Mouse (Mus musculus) small intestine, adult 2 months (tissue): ENCODE measurements around the gene Ankrd26. TPM values are rescaled to one million over a fixed set of nuclear protein-coding genes. Genes with fewer than 3 reads are reported as not detected.
"Not testable (repeated sequence)": the region's sequence is repeated elsewhere in the genome, so short reads cannot be mapped to it uniquely, and the experiment has no call there.

Experiments
- H3K27ac ChIP-seq: fragments of 200-500 bp; 2 replicates; pipeline ENCODE4 v1.5.1; 2012; ENCODE audit warnings: low read depth, low read length, control low read depth, inconsistent platforms; ENCODE audit not compliant: insufficient read depth
- H3K27me3 ChIP-seq: fragments of 200-500 bp; 2 replicates; pipeline ENCODE4 v1.6.1; 2012; ENCODE audit warnings: mild to moderate bottlenecking, moderate library complexity, low read length, inconsistent platforms; ENCODE audit not compliant: control insufficient read depth, insufficient read depth
- H3K36me3 ChIP-seq: fragments of 200-500 bp; 2 replicates; pipeline ENCODE4 v1.6.1; 2012; ENCODE audit warnings: mild to moderate bottlenecking, low read length, control low read depth, inconsistent platforms; ENCODE audit not compliant: control insufficient read depth, insufficient read depth
- H3K4me1 ChIP-seq: fragments of 200-500 bp; 2 replicates; pipeline ENCODE4 v1.6.1; 2012; ENCODE audit warnings: low read length, inconsistent platforms, mixed read lengths; ENCODE audit not compliant: control insufficient read depth, insufficient read depth, insufficient read length
- H3K4me3 ChIP-seq: fragments of 200-500 bp; 2 replicates; pipeline ENCODE4 v1.5.1; 2012; ENCODE audit warnings: low read depth, mild to moderate bottlenecking, control low read depth, inconsistent platforms, low read length, moderate library complexity
- CTCF ChIP-seq: fragments of 200-500 bp; IDR thresholded peaks from 2 replicates; pipeline ENCODE4 v1.5.1; 2012; ENCODE audit warnings: low read depth, mild to moderate bottlenecking, control low read depth, inconsistent platforms, low read length, moderate library complexity, mixed read lengths; ENCODE audit not compliant: insufficient replicate concordance, insufficient read length; ENCODE audit errors: extremely low read depth
- POLR2A ChIP-seq: fragments of 200-500 bp; IDR thresholded peaks from 2 replicates; pipeline ENCODE4 v1.6.1; 2012; ENCODE audit warnings: low read depth, mild to moderate bottlenecking, control low read depth, inconsistent platforms, low read length, moderate library complexity
- WGBS: fragments of 180-500 bp; shearing (Covaris S2); methylation state at CpG from one replicate; pipeline ENCODE4 v1.1.7; 2018; 5-methylcytosine and 5-hydroxymethylcytosine counted together
- polyA plus RNA-seq: library from polyadenylated mRNA; depleted of rRNA; stranded (reverse); fragments of >200 nt; gene quantifications from 2 replicates; pipeline ENCODE4 v1.2.3, GENCODE M21; 2012

Gene Ankrd26
- polyA plus RNA-seq, 1 experiment: 0.58 TPM

DNA sequence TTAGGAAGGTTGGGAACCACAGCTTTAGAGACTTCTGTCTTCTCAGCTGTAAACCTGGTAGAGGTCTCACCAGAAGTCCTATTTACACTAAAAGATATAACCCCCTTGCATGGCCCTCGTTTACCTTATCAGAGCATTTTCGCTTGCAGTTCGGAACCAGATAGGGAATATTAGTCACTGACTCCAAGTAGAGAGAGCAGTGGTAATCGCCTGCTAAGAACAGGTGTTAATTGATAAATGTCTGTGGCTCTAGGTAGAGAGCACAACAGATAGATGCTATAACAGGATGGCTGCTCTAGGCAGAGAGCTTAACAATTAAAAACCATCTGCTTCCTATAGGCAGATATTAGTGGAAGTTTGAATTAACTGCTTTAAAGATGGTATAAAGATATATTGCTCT, 23.4 kb downstream of the Ankrd26 start:
- Histone ChIP-seq H3K36me3 (peaks cover 13% of the 10 kb centered on the region), H3K27ac (no peak overlapping the region), H3K4me3 (no peak overlapping the region), H3K27me3 (no peaks in the 10 kb centered on the region), H3K4me1 (no peaks in the 10 kb centered on the region)
- TF ChIP-seq CTCF (no peak), POLR2A (no peak)
- 89% methylated on average over 4 of the region's 4 CpGs for WGBS

DNA sequence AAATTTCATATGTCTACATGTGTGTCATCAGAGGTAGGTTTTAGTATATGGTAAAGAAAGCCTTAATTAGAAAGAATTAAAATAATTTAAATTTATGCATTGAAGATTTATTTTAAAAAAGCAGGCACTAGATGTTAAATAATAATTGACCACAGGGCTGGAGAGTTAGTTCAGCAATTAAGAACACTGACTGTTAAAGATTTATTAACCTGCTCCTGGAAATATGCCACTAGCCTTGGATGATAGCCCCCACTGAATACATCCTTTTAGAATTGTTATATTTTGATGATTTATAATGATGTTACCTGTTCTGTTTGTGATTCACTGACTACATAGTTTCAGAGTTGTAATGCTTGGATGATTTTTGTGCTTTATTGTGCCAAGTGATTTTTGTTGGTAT, 24.8 kb downstream of the Ankrd26 start:
- peaks cover 16% of the 10 kb centered on the region for H3K36me3 ChIP-seq
- not testable (repeated sequence) for H3K27ac ChIP-seq, H3K27me3 ChIP-seq, H3K4me1 ChIP-seq, H3K4me3 ChIP-seq

DNA sequence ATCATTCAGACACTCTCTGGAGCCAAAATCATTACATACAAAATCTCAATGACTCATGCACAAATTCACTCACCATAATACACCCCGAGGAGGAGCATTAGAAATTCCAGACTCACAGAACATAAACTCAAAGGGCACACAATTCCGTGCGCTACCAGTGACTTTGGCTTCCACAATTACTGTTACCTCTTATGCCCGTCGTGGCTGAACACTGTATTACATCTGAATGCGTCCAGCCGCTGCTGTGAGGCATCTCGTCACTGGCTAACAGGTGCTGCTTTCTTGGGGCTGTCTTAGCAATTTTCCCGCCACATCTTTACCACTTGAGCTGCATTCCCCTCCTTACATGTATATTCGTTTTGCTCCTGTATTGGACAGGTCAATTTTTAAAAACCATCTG, 26.7 kb downstream of the Ankrd26 start:
- 91% methylated on average over 10 of the region's 10 CpGs for WGBS
- H3K36me3 ChIP-seq: peaks cover 24% of the 10 kb centered on the region
- H3K27ac ChIP-seq: no peak overlapping the region
- H3K27me3 ChIP-seq: no peaks in the 10 kb centered on the region
- no peak overlapping the region for H3K4me3 ChIP-seq
- H3K4me1 ChIP-seq: no peaks in the 10 kb centered on the region
- TF ChIP-seq CTCF: no peak
- no peak for TF ChIP-seq POLR2A

DNA sequence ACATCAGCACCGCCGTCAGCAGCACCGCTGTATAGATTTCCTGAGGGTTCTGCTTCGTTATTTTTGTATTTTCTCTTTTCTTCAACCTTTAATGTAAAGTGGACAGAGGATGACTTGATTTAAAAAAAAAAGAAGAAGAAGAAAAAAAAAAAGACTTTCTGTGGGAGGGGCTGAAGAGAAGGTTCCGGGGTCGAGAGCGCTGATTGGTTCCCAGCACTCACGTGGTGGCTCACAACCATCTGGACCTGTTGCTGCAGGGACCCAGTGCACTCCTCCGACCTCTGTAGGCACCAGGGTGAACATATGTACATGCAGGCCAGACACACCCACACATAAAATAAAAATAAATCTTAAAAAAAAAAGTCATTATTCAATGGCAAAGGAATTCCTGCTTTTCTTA, 28.6 kb downstream of the Ankrd26 start:
- no peak overlapping the region for H3K4me3 ChIP-seq
- H3K27me3 ChIP-seq: no peaks in the 10 kb centered on the region
- peaks cover 20% of the 10 kb centered on the region for H3K36me3 ChIP-seq
- H3K27ac ChIP-seq: no peak overlapping the region
- 87% methylated on average over 9 of the region's 9 CpGs for WGBS
- TF ChIP-seq CTCF (no peak), POLR2A (no peak)
- no peaks in the 10 kb centered on the region for H3K4me1 ChIP-seq

GRCm38 (mm10) chr6:118520668-118521067, 41.4 kb downstream of the Ankrd26 start:
- H3K4me3 ChIP-seq: no peak overlapping the region
- peaks cover 26% of the 10 kb centered on the region for H3K36me3 ChIP-seq
- 94% methylated on average over 7 of the region's 7 CpGs for WGBS
- H3K27me3 ChIP-seq: no peaks in the 10 kb centered on the region
- no peak overlapping the region for H3K27ac ChIP-seq
- H3K4me1 ChIP-seq: no peaks in the 10 kb centered on the region
- TF ChIP-seq POLR2A (no peak), CTCF (no peak)

DNA sequence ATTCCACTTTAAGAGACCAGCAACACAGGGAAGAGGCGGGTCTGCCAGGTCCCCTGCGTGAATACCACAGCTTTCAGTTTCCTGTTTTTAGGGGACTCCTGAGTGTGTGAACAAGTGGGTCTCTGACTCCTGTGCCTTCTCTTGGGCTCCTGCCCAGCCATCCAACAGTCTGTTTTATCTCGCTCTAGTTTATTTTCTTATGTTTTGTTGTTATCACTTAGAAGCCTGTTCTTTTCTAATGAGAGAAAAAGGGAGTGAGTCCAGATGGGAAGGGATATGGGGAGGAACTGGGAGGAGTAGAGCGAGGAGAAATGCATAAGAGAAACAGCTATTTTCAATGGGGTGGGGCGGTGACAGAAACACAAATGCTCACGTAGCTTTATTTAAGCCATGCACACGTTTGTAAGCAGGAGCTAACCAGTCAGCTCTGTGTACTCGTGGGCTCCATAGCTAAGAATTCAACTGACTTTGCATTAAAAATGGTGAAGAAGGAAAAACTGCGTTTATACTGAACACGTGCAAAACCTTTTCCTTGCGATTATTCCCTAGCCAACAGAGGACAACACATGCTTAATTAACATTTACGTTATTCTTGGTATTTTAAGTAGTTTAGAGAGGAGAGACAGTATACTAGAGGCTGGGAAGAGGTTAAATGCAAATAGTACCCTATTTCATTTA, 48.6 kb downstream of the Ankrd26 start:
- no peak overlapping the region for H3K4me3 ChIP-seq
- WGBS: 93% methylated on average over 12 of the region's 12 CpGs
- H3K27me3 ChIP-seq: no peaks in the 10 kb centered on the region
- peaks cover 7% of the 10 kb centered on the region; the same call in 1 of the 2 replicates for H3K36me3 ChIP-seq
- TF ChIP-seq CTCF (no peak), POLR2A (no peak)
- H3K4me1 ChIP-seq: no peaks in the 10 kb centered on the region
- no peak overlapping the region for H3K27ac ChIP-seq

GRCm38 (mm10) chr6:118499010-118499409, 63.0 kb downstream of the Ankrd26 start:
- Histone ChIP-seq H3K4me1 (no peaks in the 10 kb centered on the region), H3K36me3 (no peaks in the 10 kb centered on the region), H3K27me3 (no peaks in the 10 kb centered on the region), H3K4me3 (no peak overlapping the region), H3K27ac (no peak overlapping the region)
- TF ChIP-seq POLR2A: no peak
- 87% methylated on average over 7 of the region's 7 CpGs for WGBS

DNA sequence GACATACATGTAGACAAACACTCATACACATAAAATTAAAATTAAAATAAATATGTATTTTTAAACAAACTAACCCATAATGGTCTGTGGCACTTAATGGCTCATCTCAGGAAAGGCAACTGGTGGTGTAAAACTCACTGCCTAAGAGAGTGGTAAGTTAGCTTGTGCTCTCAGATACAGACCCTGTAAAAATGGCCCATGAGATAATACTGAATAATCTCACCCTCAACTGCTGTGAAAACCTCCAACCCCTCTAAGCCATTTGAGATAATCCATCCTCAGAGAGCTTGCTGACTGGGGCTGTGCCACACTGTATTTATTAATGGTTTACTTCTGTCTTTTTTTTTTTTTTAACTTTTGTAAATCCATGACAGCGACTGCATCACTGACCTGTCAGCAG, 79.9 kb downstream of the Ankrd26 start:
- 82% methylated on average over 1 of the region's 1 CpGs for WGBS
- Histone ChIP-seq H3K36me3 (no peaks in the 10 kb centered on the region), H3K27me3 (no peaks in the 10 kb centered on the region; the same call in 1 of the 2 replicates), H3K27ac (no peak overlapping the region), H3K4me3 (no peak overlapping the region), H3K4me1 (no peaks in the 10 kb centered on the region)
- no peak for TF ChIP-seq POLR2A
- TF ChIP-seq CTCF: no peak
